Mouse (Mus musculus): ENCODE measurements around the gene Plek. TPM values are rescaled to one million over a fixed set of nuclear protein-coding genes. Genes with fewer than 3 reads are reported as not detected.
"Not testable (repeated sequence)": the region's sequence is repeated elsewhere in the genome, so short reads cannot be mapped to it uniquely, and the experiment has no call there.

The Plek gene
- 85.9 and 86.2 TPM in 2 replicates for polyA plus RNA-seq (2012; ENCODE audit: insufficient read depth, insufficient read length, missing spikeins)

- peak within 1 kb of the TSS; percentile 94 for H3K27ac ChIP-seq (ENCODE audit: insufficient read depth, low read depth, low read length)
- peak within 1 kb of the TSS; percentile 70 for H3K4me3 ChIP-seq (ENCODE audit: insufficient read depth, low read length)
Measured at GRCm38 (mm10) chr11:17051545-17052475, at the start of gene Plek, which contains the start of gene Cnrip1. TSS of gene Plek (minus strand) at chr11:17052381. TSS of gene Cnrip1 (plus strand) at chr11:17051586.

DNA sequence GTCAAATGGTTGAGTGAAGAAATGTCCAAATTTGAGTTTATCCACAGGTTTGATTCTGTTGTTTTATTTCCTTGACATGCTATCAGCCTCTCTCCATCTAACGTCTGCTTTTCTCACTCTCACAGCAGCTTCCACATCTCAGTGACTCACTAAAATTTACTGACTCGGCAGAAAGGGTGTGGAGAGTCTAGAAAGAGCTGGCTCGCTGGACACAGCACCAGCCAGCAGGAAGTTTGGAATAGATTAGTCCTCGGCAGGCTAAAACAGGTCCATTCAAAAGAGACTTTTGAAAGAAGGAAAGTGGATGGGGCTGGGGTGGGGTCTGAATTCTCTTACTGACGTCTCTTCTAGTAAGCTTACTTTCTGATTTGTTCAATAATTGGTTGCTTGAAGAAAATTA is 33.9 kb upstream of the Plek start:
- Histone ChIP-seq H3K4me1 (ENCODE audit: control insufficient read depth, insufficient read depth, low read length) (peaks cover 14% of the 10 kb centered on the region), H3K27ac (ENCODE audit: insufficient read depth, low read depth, low read length) (peak overlapping the region; percentile 17; the same call in 1 of the 2 replicates), H3K4me3 (ENCODE audit: insufficient read depth, low read length) (no peak overlapping the region)
- TF ChIP-seq CTCF (IDR thresholded peaks at IDR 0.05; ENCODE audit: low read depth, low read length) (no peak), POLR2A (IDR thresholded peaks at IDR 0.05; ENCODE audit: borderline replicate concordance, low read depth, low read length) (no peak)

More at GRCm38 (mm10) chr11:17051545-17052475, at the start of gene Plek, which contains the start of gene Cnrip1:
- peaks cover 12% of the 10 kb centered on the region for H3K4me1 ChIP-seq (ENCODE audit: control insufficient read depth, insufficient read depth, low read length)
- TF ChIP-seq CTCF (IDR thresholded peaks at IDR 0.05; ENCODE audit: low read depth, low read length) (no peak), POLR2A (IDR thresholded peaks at IDR 0.05; ENCODE audit: borderline replicate concordance, low read depth, low read length) (no peak)

DNA sequence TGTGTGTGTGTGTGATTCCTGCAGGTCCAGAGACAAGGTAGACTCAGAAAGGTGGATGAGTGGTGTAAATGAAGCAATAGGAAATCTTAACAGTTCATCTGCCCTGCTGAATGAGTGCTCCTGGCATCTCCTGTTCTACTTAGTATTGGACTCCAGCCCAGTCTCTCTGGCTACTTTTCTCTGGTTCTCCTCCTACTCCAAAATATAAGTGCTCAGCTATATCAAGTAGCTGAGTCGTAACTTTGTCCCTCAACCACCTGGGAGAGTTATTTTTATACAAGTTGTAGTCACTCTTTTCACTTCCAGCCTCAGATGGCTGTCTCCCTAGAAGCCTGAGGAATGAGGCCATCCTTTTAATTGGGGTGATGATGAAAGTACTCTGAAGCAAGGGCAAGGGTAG is 31.7 kb upstream of the Plek start:
- no peak overlapping the region for H3K4me3 ChIP-seq (ENCODE audit: insufficient read depth, low read length)
- TF ChIP-seq POLR2A (IDR thresholded peaks at IDR 0.05; ENCODE audit: borderline replicate concordance, low read depth, low read length) (no peak), CTCF (IDR thresholded peaks at IDR 0.05; ENCODE audit: low read depth, low read length) (no peak)
- no peak overlapping the region for H3K27ac ChIP-seq (ENCODE audit: insufficient read depth, low read depth, low read length)
- peaks cover 14% of the 10 kb centered on the region for H3K4me1 ChIP-seq (ENCODE audit: control insufficient read depth, insufficient read depth, low read length)

- Histone ChIP-seq H3K27ac (ENCODE audit: insufficient read depth, low read depth, low read length) (no peak overlapping the region), H3K4me3 (ENCODE audit: insufficient read depth, low read length) (no peak overlapping the region), H3K4me1 (ENCODE audit: control insufficient read depth, insufficient read depth, low read length) (peaks cover 14% of the 10 kb centered on the region)
- TF ChIP-seq CTCF (IDR thresholded peaks at IDR 0.05; ENCODE audit: low read depth, low read length) = no peak
- no peak for TF ChIP-seq POLR2A (IDR thresholded peaks at IDR 0.05; ENCODE audit: borderline replicate concordance, low read depth, low read length)
Measured at GRCm38 (mm10) chr11:17083455-17083854, 31.3 kb upstream of the Plek start.

GRCm38 (mm10) chr11:17082953-17083352 is 30.8 kb upstream of the Plek start:
- no peak for TF ChIP-seq POLR2A (IDR thresholded peaks at IDR 0.05; ENCODE audit: borderline replicate concordance, low read depth, low read length)
- Histone ChIP-seq H3K27ac (ENCODE audit: insufficient read depth, low read depth, low read length) (no peak overlapping the region), H3K4me3 (ENCODE audit: insufficient read depth, low read length) (no peak overlapping the region), H3K4me1 (ENCODE audit: control insufficient read depth, insufficient read depth, low read length) (peaks cover 14% of the 10 kb centered on the region)

GRCm38 (mm10) chr11:17082086-17082485 is 29.9 kb upstream of the Plek start:
- TF ChIP-seq POLR2A (IDR thresholded peaks at IDR 0.05; ENCODE audit: borderline replicate concordance, low read depth, low read length) (no peak), CTCF (IDR thresholded peaks at IDR 0.05; ENCODE audit: low read depth, low read length) (no peak)
- Histone ChIP-seq H3K4me1 (ENCODE audit: control insufficient read depth, insufficient read depth, low read length) (peaks cover 14% of the 10 kb centered on the region), H3K27ac (ENCODE audit: insufficient read depth, low read depth, low read length) (no peak overlapping the region), H3K4me3 (ENCODE audit: insufficient read depth, low read length) (no peak overlapping the region)

DNA sequence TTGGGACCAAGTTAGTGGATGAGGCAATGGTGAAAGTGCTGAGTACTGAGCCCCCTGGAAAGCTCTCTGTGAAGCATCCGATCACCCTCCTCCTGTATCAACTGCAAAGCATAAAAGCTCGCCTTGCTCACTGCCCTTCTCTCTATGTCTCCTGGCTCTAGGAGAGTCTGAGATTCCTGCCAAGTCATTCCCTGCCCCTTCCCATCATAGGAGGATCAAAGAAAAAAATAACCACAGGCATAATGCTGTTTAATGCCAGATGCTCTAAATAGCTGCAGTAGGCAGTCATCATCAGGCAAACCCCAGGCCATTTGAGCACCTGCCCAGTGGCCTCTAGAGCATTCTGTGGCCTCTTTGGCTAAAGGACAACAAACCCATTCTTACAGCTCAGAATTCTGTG is 23.5 kb upstream of the Plek start:
- Histone ChIP-seq H3K4me3 (ENCODE audit: insufficient read depth, low read length) (no peak overlapping the region), H3K27ac (ENCODE audit: insufficient read depth, low read depth, low read length) (no peak overlapping the region), H3K4me1 (ENCODE audit: control insufficient read depth, insufficient read depth, low read length) (no peaks in the 10 kb centered on the region)
- TF ChIP-seq POLR2A (IDR thresholded peaks at IDR 0.05; ENCODE audit: borderline replicate concordance, low read depth, low read length) = no peak
- no peak for TF ChIP-seq CTCF (IDR thresholded peaks at IDR 0.05; ENCODE audit: low read depth, low read length)

GRCm38 (mm10) chr11:17069360-17069759 is 17.2 kb upstream of the Plek start:
- H3K4me3 ChIP-seq (ENCODE audit: insufficient read depth, low read length); H3K27ac ChIP-seq (ENCODE audit: insufficient read depth, low read depth, low read length); H3K4me1 ChIP-seq (ENCODE audit: control insufficient read depth, insufficient read depth, low read length): not testable (repeated sequence)

DNA sequence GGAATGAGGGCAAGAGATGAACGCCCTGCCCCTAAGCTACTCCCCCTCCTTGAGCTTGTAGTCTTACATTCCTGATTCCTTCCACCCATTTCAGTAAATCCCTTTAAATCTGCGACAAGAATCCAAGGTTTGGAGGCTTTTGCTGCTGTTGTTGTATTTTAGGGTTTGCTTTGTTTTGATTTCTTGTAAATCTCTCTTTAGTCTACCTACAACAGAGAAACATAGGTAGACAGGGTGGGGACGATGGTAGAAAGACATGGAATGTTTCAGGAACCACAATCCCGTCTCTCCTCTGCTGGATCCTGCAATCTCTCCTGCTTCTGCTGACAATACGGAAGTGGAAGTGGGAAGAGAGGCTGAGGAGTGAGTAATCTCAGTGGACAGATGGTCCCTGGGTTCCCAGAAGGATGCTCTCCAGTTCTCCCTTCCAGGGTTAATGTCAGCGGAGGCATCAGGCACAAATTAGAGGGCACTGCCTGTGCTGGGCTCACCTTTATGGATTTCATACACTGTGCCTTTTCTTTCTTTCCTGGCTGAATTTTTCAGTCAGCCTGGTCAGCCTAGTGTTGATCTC is 382 bp upstream of the Plek start:
- H3K4me1 ChIP-seq (ENCODE audit: control insufficient read depth, insufficient read depth, low read length) = peaks cover 12% of the 10 kb centered on the region
- peak overlapping the region; percentile 94 for H3K27ac ChIP-seq (ENCODE audit: insufficient read depth, low read depth, low read length)

DNA sequence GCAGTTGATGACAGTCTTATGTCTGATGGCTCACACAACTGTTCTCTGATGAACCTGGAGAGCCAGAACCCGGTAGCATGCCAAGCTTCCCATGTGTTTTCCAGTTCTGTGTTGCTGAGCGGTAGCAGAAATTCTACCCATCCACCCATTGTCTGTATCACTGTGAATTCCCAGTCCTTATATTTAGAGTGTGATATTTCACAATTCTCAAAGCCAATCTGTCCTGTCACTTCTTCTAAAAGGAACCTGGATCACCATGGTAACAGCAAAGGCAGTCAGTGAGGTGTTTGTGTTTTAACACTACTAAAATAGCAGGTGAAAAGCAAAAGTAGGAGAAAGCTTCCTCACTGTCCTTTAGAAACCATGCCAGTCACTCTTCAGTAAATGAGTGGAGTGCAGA is 6.4 kb downstream of the Plek start:
- H3K27ac ChIP-seq (ENCODE audit: insufficient read depth, low read depth, low read length) = no peak overlapping the region
- TF ChIP-seq POLR2A (IDR thresholded peaks at IDR 0.05; ENCODE audit: borderline replicate concordance, low read depth, low read length) = no peak
- TF ChIP-seq CTCF (IDR thresholded peaks at IDR 0.05; ENCODE audit: low read depth, low read length) = no peak
- H3K4me3 ChIP-seq (ENCODE audit: insufficient read depth, low read length) = no peak overlapping the region
- H3K4me1 ChIP-seq (ENCODE audit: control insufficient read depth, insufficient read depth, low read length) = peaks cover 20% of the 10 kb centered on the region

More for the DNA sequence above, 382 bp upstream of the Plek start:
- no peak for TF ChIP-seq CTCF (IDR thresholded peaks at IDR 0.05; ENCODE audit: low read depth, low read length)
- no peak for TF ChIP-seq POLR2A (IDR thresholded peaks at IDR 0.05; ENCODE audit: borderline replicate concordance, low read depth, low read length)
- peak overlapping the region; percentile 70 for H3K4me3 ChIP-seq (ENCODE audit: insufficient read depth, low read length)
